Mouse (Mus musculus) liver, adult 10 weeks (tissue): ENCODE results near the gene Prp2. TPM values are rescaled to one million over a fixed set of nuclear protein-coding genes. Genes with fewer than 3 reads are reported as not detected.

Source experiments
- polyA plus RNA-seq: library from polyadenylated mRNA; stranded (reverse); fragments of 350-450 nt; fragmentation: Illumina TruSeq; extraction: RNeasy Lipid Tissue Mini Kit (QIAGEN cat#74804); gene quantifications from one replicate; pipeline ENCODE4 v1.2.3, GENCODE M21; 2014; ENCODE audit warnings: low read depth, low replicate concordance

Prp2 gene
- polyA plus RNA-seq, result not detected

GRCm38 (mm10) chr6:132595613-132596012 lies at the start of gene Prp2:
Prp2 (plus strand) TSS chr6:132595913.

DNA sequence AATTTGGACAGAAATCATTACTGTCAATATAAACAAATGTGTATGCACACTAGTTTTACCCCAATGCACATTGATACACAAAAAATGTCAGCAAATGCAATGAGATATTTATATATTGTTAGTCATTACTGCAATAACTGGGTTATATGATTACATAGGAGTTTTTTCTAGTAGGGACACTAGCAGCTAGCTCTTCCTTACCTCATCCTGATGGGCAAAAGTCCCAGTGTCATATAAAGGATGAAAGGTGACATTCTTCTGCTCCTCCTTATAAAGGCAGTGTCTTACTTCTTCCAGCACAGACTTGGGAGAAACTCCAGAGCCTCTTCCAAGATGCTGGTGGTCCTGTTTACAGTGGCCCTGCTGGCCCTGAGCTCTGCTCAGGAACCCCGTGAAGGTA lies 26.2 kb upstream of the Prp2 start, which contains the start of gene Prh1:
TSS of gene Prh1 (plus strand) at position 301 of the 400 bp plus-strand sequence.

Other genes starting within 250 kb of the Prp2 start
- gene Gm8882, start 231.8 kb upstream of the Prp2 start, polyA plus RNA-seq, result not detected
- gene Prh1, start 26.1 kb upstream of the Prp2 start, polyA plus RNA-seq, result not detected
- gene A630073D07Rik, start 55.6 kb downstream of the Prp2 start, polyA plus RNA-seq, result not detected
- gene Tas2r120, start 61.0 kb downstream of the Prp2 start, polyA plus RNA-seq, result not detected
- gene Tas2r121, start 105.1 kb downstream of the Prp2 start, polyA plus RNA-seq, result not detected
- gene Tas2r122, start 116.0 kb downstream of the Prp2 start, polyA plus RNA-seq, result not detected
- gene Tas2r115, start 142.1 kb downstream of the Prp2 start, polyA plus RNA-seq, result not detected
- not detected for gene Tas2r124, start 158.8 kb downstream of the Prp2 start, polyA plus RNA-seq
- gene Tas2r102, start 166.2 kb downstream of the Prp2 start, polyA plus RNA-seq, result not detected
- gene Tas2r136, start 182.2 kb downstream of the Prp2 start, polyA plus RNA-seq, result not detected
- gene Tas2r117, start 206.9 kb downstream of the Prp2 start, polyA plus RNA-seq, result not detected